Mouse (Mus musculus): ENCODE results near the gene Tnfrsf14. TPM values are rescaled to one million over a fixed set of nuclear protein-coding genes. Genes with fewer than 3 reads are reported as not detected.

The Tnfrsf14 gene
- polyA plus RNA-seq, 1 experiment from 2014 or later = 0.42 TPM

DNA sequence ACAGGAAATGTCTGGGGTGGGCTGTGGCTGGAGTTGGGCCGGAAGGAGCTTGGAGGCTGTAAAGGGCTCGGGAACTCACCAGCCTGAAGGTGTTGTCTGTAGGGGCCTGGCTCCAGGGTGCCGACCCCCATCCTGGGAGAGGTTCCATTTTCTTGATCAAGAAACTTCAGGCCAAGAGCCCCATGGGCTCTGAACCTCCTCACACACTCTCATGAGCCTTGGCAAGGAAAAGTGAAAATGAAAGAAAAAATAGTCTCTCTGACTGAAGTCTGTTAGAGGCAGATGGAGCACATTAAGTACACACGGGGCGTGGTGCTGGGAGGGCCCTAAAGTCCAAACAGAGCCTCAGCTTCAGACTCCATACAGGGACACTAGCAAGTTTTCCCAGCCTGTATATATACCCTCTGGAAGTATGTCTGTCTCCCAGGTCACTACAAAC lies 445 bp downstream of the Tnfrsf14 start:
- peak overlapping the region; percentile 4; the same call in 1 of the 2 replicates for H3K4me3 ChIP-seq (ENCODE audit: low read length)

GRCm38 (mm10) chr4:154926969-154927898 lies 1.1 kb downstream of the Tnfrsf14 start:
- H3K9me3 ChIP-seq (ENCODE audit: control insufficient read depth, low read length) = no peaks in the 10 kb centered on the region
- H3K27ac ChIP-seq (ENCODE audit: low read depth, low read length) = no peak overlapping the region; the same call in 1 of the 2 replicates
- H3K36me3 ChIP-seq (ENCODE audit: control insufficient read depth, insufficient read depth, low read length) = no peaks in the 10 kb centered on the region
- H3K4me2 ChIP-seq (replicated peaks; ENCODE audit: low read depth, low read length) = peak overlapping the region; percentile 5; the same call in 1 of the 2 replicates
- peaks cover 9% of the 10 kb centered on the region; the same call in 1 of the 2 replicates for H3K4me1 ChIP-seq (ENCODE audit: control insufficient read depth, insufficient read depth, low read length)
- no peak overlapping the region for H3K9ac ChIP-seq (ENCODE audit: low read depth, low read length)
- no peaks in the 10 kb centered on the region for H3K27me3 ChIP-seq (ENCODE audit: control insufficient read depth, insufficient read depth, low read length)
- WGBS = 42% methylated on average over 9 of the region's 9 CpGs
- peak overlapping the region; percentile 4; the same call in 1 of the 2 replicates for H3K4me3 ChIP-seq (ENCODE audit: low read length)
- no peak for ATAC-seq (ENCODE audit: low FRiP score, low TSS enrichment)

More for the DNA sequence above, 445 bp downstream of the Tnfrsf14 start:
- H3K4me1 ChIP-seq (ENCODE audit: control insufficient read depth, insufficient read depth, low read length) = peaks cover 9% of the 10 kb centered on the region; the same call in 1 of the 2 replicates
- no peak overlapping the region for H3K9ac ChIP-seq (ENCODE audit: low read depth, low read length)
- 36% methylated on average over 5 of the region's 5 CpGs for whole genome bisulfite sequencing
- H3K36me3 ChIP-seq (ENCODE audit: control insufficient read depth, insufficient read depth, low read length) = no peaks in the 10 kb centered on the region
- peak; percentile 43; the same call in 1 of the 2 replicates for ATAC-seq (ENCODE audit: low FRiP score, low TSS enrichment)
- no peak overlapping the region; the same call in 1 of the 2 replicates for H3K27ac ChIP-seq (ENCODE audit: low read depth, low read length)
- peak overlapping the region; percentile 5; the same call in 1 of the 2 replicates for H3K4me2 ChIP-seq (replicated peaks; ENCODE audit: low read depth, low read length)
- H3K9me3 ChIP-seq (ENCODE audit: control insufficient read depth, low read length) = no peaks in the 10 kb centered on the region
- no peaks in the 10 kb centered on the region for H3K27me3 ChIP-seq (ENCODE audit: control insufficient read depth, insufficient read depth, low read length)

- Histone ChIP-seq H3K36me3 (ENCODE audit: control insufficient read depth, insufficient read depth, low read length) (no peaks in the 10 kb centered on the region), H3K4me1 (ENCODE audit: control insufficient read depth, insufficient read depth, low read length) (peaks cover 9% of the 10 kb centered on the region; the same call in 1 of the 2 replicates), H3K4me3 (ENCODE audit: low read length) (no peak overlapping the region), H3K9ac (ENCODE audit: low read depth, low read length) (no peak overlapping the region), H3K27me3 (ENCODE audit: control insufficient read depth, insufficient read depth, low read length) (no peaks in the 10 kb centered on the region), H3K9me3 (ENCODE audit: control insufficient read depth, low read length) (no peaks in the 10 kb centered on the region), H3K4me2 (replicated peaks; ENCODE audit: low read depth, low read length) (no peak overlapping the region), H3K27ac (ENCODE audit: low read depth, low read length) (no peak overlapping the region)
- ATAC-seq (ENCODE audit: low FRiP score, low TSS enrichment) = no peak
- WGBS = 50% methylated on average over 4 of the region's 4 CpGs
Observed at GRCm38 (mm10) chr4:154925413-154925812, 3.0 kb downstream of the Tnfrsf14 start.

DNA sequence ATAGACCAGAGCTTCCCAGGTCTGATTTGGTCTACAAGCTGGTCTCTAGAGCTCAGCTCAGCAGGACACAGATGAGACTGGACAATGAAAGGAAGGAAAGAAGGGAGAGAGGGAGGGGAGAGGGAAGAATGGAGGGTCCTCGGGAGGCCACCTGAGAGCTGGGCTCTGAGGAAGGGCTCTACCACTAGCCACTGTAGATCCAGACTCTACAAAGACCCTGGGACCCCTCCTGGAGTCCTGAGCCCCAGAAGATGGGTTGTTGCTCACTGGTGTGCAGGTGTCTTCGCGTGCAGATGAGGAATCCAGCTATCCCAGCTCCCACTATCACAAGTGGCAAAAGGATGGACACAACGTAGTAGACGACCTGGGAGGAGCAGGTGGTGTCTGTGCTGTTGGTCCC lies 5.4 kb downstream of the Tnfrsf14 start:
- Histone ChIP-seq H3K4me1 (ENCODE audit: control insufficient read depth, insufficient read depth, low read length) (peaks cover 5% of the 10 kb centered on the region; the same call in 1 of the 2 replicates), H3K27ac (ENCODE audit: low read depth, low read length) (no peak overlapping the region; the same call in 1 of the 2 replicates), H3K36me3 (ENCODE audit: control insufficient read depth, insufficient read depth, low read length) (no peaks in the 10 kb centered on the region), H3K27me3 (ENCODE audit: control insufficient read depth, insufficient read depth, low read length) (no peaks in the 10 kb centered on the region), H3K4me2 (replicated peaks; ENCODE audit: low read depth, low read length) (no peak overlapping the region), H3K9me3 (ENCODE audit: control insufficient read depth, low read length) (no peaks in the 10 kb centered on the region), H3K9ac (ENCODE audit: low read depth, low read length) (no peak overlapping the region), H3K4me3 (ENCODE audit: low read length) (no peak overlapping the region)
- 80% methylated on average over 5 of the region's 5 CpGs for WGBS
- ATAC-seq (ENCODE audit: low FRiP score, low TSS enrichment) = no peak

GRCm38 (mm10) chr4:154922291-154922690 lies 6.1 kb downstream of the Tnfrsf14 start:
- no peak overlapping the region for H3K27ac ChIP-seq (ENCODE audit: low read depth, low read length)
- no peak overlapping the region for H3K4me3 ChIP-seq (ENCODE audit: low read length)
- no peaks in the 10 kb centered on the region for H3K27me3 ChIP-seq (ENCODE audit: control insufficient read depth, insufficient read depth, low read length)
- no peak overlapping the region for H3K9ac ChIP-seq (ENCODE audit: low read depth, low read length)
- ATAC-seq (ENCODE audit: low FRiP score, low TSS enrichment) = no peak
- no peak overlapping the region for H3K4me2 ChIP-seq (replicated peaks; ENCODE audit: low read depth, low read length)
- H3K4me1 ChIP-seq (ENCODE audit: control insufficient read depth, insufficient read depth, low read length) = peaks cover 1% of the 10 kb centered on the region; the same call in 1 of the 2 replicates
- H3K9me3 ChIP-seq (ENCODE audit: control insufficient read depth, low read length) = no peaks in the 10 kb centered on the region
- WGBS = 76% methylated on average over 4 of the region's 4 CpGs
- H3K36me3 ChIP-seq (ENCODE audit: control insufficient read depth, insufficient read depth, low read length) = no peaks in the 10 kb centered on the region

DNA sequence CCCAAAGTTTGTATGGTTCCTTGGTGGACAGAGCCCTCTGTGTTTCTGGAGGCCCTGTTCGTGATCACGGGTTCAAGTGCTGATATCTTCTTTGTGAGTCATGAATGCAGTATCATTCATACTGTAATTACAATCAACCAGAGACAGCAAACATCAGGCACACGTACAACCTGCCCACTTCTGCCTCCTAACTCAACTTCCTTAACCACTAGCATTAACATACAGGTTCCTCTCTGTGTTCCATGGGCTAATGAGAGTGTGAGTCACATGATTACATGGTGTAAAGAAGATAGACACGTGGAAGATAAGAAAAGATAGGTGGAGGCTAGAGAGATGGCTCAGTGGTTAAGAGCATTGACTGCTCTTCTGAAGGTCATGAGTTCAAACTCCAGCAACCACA lies 11.7 kb downstream of the Tnfrsf14 start:
- 82% methylated on average over 4 of the region's 4 CpGs for WGBS
- no peak overlapping the region for H3K4me2 ChIP-seq (replicated peaks; ENCODE audit: low read depth, low read length)
- no peaks in the 10 kb centered on the region for H3K36me3 ChIP-seq (ENCODE audit: control insufficient read depth, insufficient read depth, low read length)
- H3K27me3 ChIP-seq (ENCODE audit: control insufficient read depth, insufficient read depth, low read length) = no peaks in the 10 kb centered on the region
- no peaks in the 10 kb centered on the region for H3K9me3 ChIP-seq (ENCODE audit: control insufficient read depth, low read length)
- H3K4me3 ChIP-seq (ENCODE audit: low read length) = no peak overlapping the region
- no peak overlapping the region for H3K27ac ChIP-seq (ENCODE audit: low read depth, low read length)
- H3K4me1 ChIP-seq (ENCODE audit: control insufficient read depth, insufficient read depth, low read length) = no peaks in the 10 kb centered on the region
- H3K9ac ChIP-seq (ENCODE audit: low read depth, low read length) = no peak overlapping the region
- ATAC-seq (ENCODE audit: low FRiP score, low TSS enrichment) = no peak

DNA sequence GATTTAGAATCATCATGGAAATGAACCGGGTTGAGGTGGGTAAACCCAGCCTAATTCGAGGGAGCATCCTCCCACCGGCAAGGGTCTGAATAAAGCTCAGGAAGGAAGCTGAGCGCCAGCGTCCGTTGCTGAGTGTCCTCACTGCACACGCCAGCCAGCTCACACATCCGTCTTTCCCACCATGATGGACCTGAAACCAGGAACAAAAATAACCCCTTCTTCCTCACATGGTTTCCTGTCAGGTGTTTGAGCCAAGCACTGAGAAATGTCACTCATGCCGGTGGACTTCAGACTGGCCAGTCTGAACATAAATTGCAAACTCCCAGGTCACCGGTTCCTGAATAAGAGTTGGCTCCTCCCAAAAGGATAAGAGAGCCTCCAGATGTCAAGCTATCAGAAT lies 13.1 kb downstream of the Tnfrsf14 start:
- H3K36me3 ChIP-seq (ENCODE audit: control insufficient read depth, insufficient read depth, low read length) = no peaks in the 10 kb centered on the region
- peaks cover 5% of the 10 kb centered on the region; the same call in 1 of the 2 replicates for H3K4me1 ChIP-seq (ENCODE audit: control insufficient read depth, insufficient read depth, low read length)
- H3K4me2 ChIP-seq (replicated peaks; ENCODE audit: low read depth, low read length) = no peak overlapping the region
- ATAC-seq (ENCODE audit: low FRiP score, low TSS enrichment) = no peak
- H3K9ac ChIP-seq (ENCODE audit: low read depth, low read length) = no peak overlapping the region
- no peak overlapping the region for H3K27ac ChIP-seq (ENCODE audit: low read depth, low read length)
- H3K4me3 ChIP-seq (ENCODE audit: low read length) = no peak overlapping the region
- WGBS = 76% methylated on average over 10 of the region's 10 CpGs
- H3K27me3 ChIP-seq (ENCODE audit: control insufficient read depth, insufficient read depth, low read length) = no peaks in the 10 kb centered on the region
- H3K9me3 ChIP-seq (ENCODE audit: control insufficient read depth, low read length) = no peaks in the 10 kb centered on the region

GRCm38 (mm10) chr4:154914707-154915106 lies 13.7 kb downstream of the Tnfrsf14 start:
- 86% methylated on average over 3 of the region's 3 CpGs for WGBS
- Histone ChIP-seq H3K4me1 (ENCODE audit: control insufficient read depth, insufficient read depth, low read length) (peaks cover 5% of the 10 kb centered on the region; the same call in 1 of the 2 replicates), H3K27ac (ENCODE audit: low read depth, low read length) (no peak overlapping the region), H3K9ac (ENCODE audit: low read depth, low read length) (no peak overlapping the region), H3K36me3 (ENCODE audit: control insufficient read depth, insufficient read depth, low read length) (no peaks in the 10 kb centered on the region), H3K27me3 (ENCODE audit: control insufficient read depth, insufficient read depth, low read length) (no peaks in the 10 kb centered on the region), H3K4me3 (ENCODE audit: low read length) (no peak overlapping the region), H3K9me3 (ENCODE audit: control insufficient read depth, low read length) (no peaks in the 10 kb centered on the region), H3K4me2 (replicated peaks; ENCODE audit: low read depth, low read length) (no peak overlapping the region)
- no peak for ATAC-seq (ENCODE audit: low FRiP score, low TSS enrichment)

GRCm38 (mm10) chr4:154914252-154914651 lies 14.1 kb downstream of the Tnfrsf14 start:
- Histone ChIP-seq H3K27me3 (ENCODE audit: control insufficient read depth, insufficient read depth, low read length) (no peaks in the 10 kb centered on the region), H3K36me3 (ENCODE audit: control insufficient read depth, insufficient read depth, low read length) (no peaks in the 10 kb centered on the region), H3K9me3 (ENCODE audit: control insufficient read depth, low read length) (no peaks in the 10 kb centered on the region), H3K4me1 (ENCODE audit: control insufficient read depth, insufficient read depth, low read length) (peaks cover 5% of the 10 kb centered on the region; the same call in 1 of the 2 replicates), H3K27ac (ENCODE audit: low read depth, low read length) (no peak overlapping the region), H3K4me2 (replicated peaks; ENCODE audit: low read depth, low read length) (no peak overlapping the region), H3K4me3 (ENCODE audit: low read length) (no peak overlapping the region), H3K9ac (ENCODE audit: low read depth, low read length) (no peak overlapping the region)
- WGBS = 92% methylated on average over 4 of the region's 4 CpGs
- no peak for ATAC-seq (ENCODE audit: low FRiP score, low TSS enrichment)
